Mouse (Mus musculus) limb, embryonic 12.5 days (tissue): ENCODE data around the gene Sh2d1b1. TPM values are rescaled to one million over a fixed set of nuclear protein-coding genes. Genes with fewer than 3 reads are reported as not detected.

ENCODE experiments used
- ATAC-seq: fragments of 200-750 bp; cut with Nextera tagmentation; 2 replicates; pipeline ENCODE4 v1.8.0; 2017; ENCODE audit warnings: low read depth, moderate TSS enrichment; ENCODE audit not compliant: insufficient number of reproducible peaks, insufficient read depth, low FRiP score, low TSS enrichment
- H3K27ac ChIP-seq: fragments of 300-500 bp; sonication (generic); 2 replicates; pipeline ENCODE4 v1.5.1; 2016; ENCODE audit warnings: mild to moderate bottlenecking, moderate library complexity
- H3K27me3 ChIP-seq: fragments of 300-500 bp; sonication (generic); 2 replicates; pipeline ENCODE4 v1.6.1; 2016; ENCODE audit warnings: mild to moderate bottlenecking, moderate library complexity
- H3K36me3 ChIP-seq: fragments of 300-500 bp; sonication (generic); 2 replicates; pipeline ENCODE4 v1.6.1; 2016; ENCODE audit warnings: mild to moderate bottlenecking, moderate library complexity
- H3K4me1 ChIP-seq: fragments of 300-500 bp; sonication (generic); replicated peaks from 2 replicates; pipeline ENCODE4 v1.6.1; 2016
- H3K4me2 ChIP-seq: fragments of 300-500 bp; sonication (generic); 2 replicates; pipeline ENCODE4 v1.6.1; 2016; ENCODE audit warnings: mild to moderate bottlenecking, moderate library complexity
- H3K4me3 ChIP-seq: fragments of 300-500 bp; sonication (generic); replicated peaks from 2 replicates; pipeline ENCODE4 v1.5.1; 2016; ENCODE audit warnings: mild to moderate bottlenecking
- H3K9ac ChIP-seq: fragments of 300-500 bp; sonication (generic); replicated peaks from 2 replicates; pipeline ENCODE4 v1.6.1; 2016; ENCODE audit warnings: mild to moderate bottlenecking, moderate library complexity
- H3K9me3 ChIP-seq: fragments of 300-500 bp; sonication (generic); 2 replicates; pipeline ENCODE4 v1.6.1; 2016; ENCODE audit warnings: mild to moderate bottlenecking, moderate library complexity
- WGBS: fragments of 180-500 bp; shearing (Covaris S2); methylation state at CpG from one replicate; pipeline ENCODE4 v1.1.7; 2016; 5-methylcytosine and 5-hydroxymethylcytosine counted together
- polyA plus RNA-seq: library from polyadenylated mRNA; unstranded; fragments of >200 nt; fragmentation: Nextera tagmentation; extraction: Ambion mirVana; gene quantifications from 2 replicates; pipeline ENCODE4 v1.2.1, GENCODE M21; 2016

Sh2d1b1 gene
- polyA plus RNA-seq, 1 experiment from 2014 or later: not detected

- Histone ChIP-seq H3K27ac (no peak overlapping the region), H3K36me3 (no peaks in the 10 kb centered on the region), H3K27me3 (no peaks in the 10 kb centered on the region), H3K4me3 (no peak overlapping the region), H3K9ac (no peak overlapping the region), H3K4me2 (no peak overlapping the region), H3K9me3 (no peaks in the 10 kb centered on the region), H3K4me1 (no peaks in the 10 kb centered on the region)
- 88% methylated on average over 15 of the region's 15 CpGs for WGBS
- ATAC-seq: no peak
These were observed 17.9 kb downstream of the Sh2d1b1 start for GRCm38 (mm10) chr1:170294786-170295570.

- Histone ChIP-seq H3K27ac (no peak overlapping the region), H3K36me3 (no peaks in the 10 kb centered on the region), H3K27me3 (no peaks in the 10 kb centered on the region), H3K4me3 (no peak overlapping the region), H3K9me3 (no peaks in the 10 kb centered on the region), H3K9ac (no peak overlapping the region), H3K4me1 (no peaks in the 10 kb centered on the region), H3K4me2 (no peak overlapping the region)
- ATAC-seq: no peak
- 76% methylated on average over 4 of the region's 4 CpGs for WGBS
These were observed 22.4 kb downstream of the Sh2d1b1 start for GRCm38 (mm10) chr1:170299496-170299895.

GRCm38 (mm10) chr1:170301686-170302085 is 24.6 kb downstream of the Sh2d1b1 start:
- Histone ChIP-seq H3K4me2 (no peak overlapping the region), H3K9me3 (no peaks in the 10 kb centered on the region), H3K4me3 (no peak overlapping the region), H3K27me3 (no peaks in the 10 kb centered on the region), H3K36me3 (no peaks in the 10 kb centered on the region), H3K27ac (no peak overlapping the region), H3K4me1 (no peaks in the 10 kb centered on the region), H3K9ac (no peak overlapping the region)
- WGBS: 94% methylated on average over 9 of the region's 9 CpGs
- ATAC-seq: no peak

- Histone ChIP-seq H3K27ac (no peak overlapping the region), H3K4me1 (no peaks in the 10 kb centered on the region), H3K9ac (no peak overlapping the region), H3K27me3 (no peaks in the 10 kb centered on the region), H3K9me3 (no peaks in the 10 kb centered on the region), H3K4me2 (no peak overlapping the region), H3K36me3 (no peaks in the 10 kb centered on the region), H3K4me3 (no peak overlapping the region)
- no peak for ATAC-seq
- WGBS: 71% methylated on average over 6 of the region's 6 CpGs
These were observed 25.3 kb downstream of the Sh2d1b1 start for GRCm38 (mm10) chr1:170302456-170302855.

- Histone ChIP-seq H3K4me2 (no peak overlapping the region), H3K9me3 (no peaks in the 10 kb centered on the region)
- 75% methylated on average over 6 of the region's 6 CpGs for WGBS
These were observed 26.0 kb downstream of the Sh2d1b1 start for GRCm38 (mm10) chr1:170303103-170303502.

GRCm38 (mm10) chr1:170305002-170305401 is 27.9 kb downstream of the Sh2d1b1 start:
- Histone ChIP-seq H3K27me3 (no peaks in the 10 kb centered on the region), H3K4me2 (no peak overlapping the region), H3K4me1 (no peaks in the 10 kb centered on the region), H3K36me3 (no peaks in the 10 kb centered on the region), H3K4me3 (no peak overlapping the region), H3K27ac (no peak overlapping the region), H3K9me3 (no peaks in the 10 kb centered on the region), H3K9ac (no peak overlapping the region)
- 90% methylated on average over 10 of the region's 10 CpGs for WGBS
- ATAC-seq: no peak

More at GRCm38 (mm10) chr1:170303103-170303502, 26.0 kb downstream of the Sh2d1b1 start:
- Histone ChIP-seq H3K9ac (no peak overlapping the region), H3K27ac (no peak overlapping the region), H3K4me3 (no peak overlapping the region), H3K4me1 (no peaks in the 10 kb centered on the region), H3K27me3 (no peaks in the 10 kb centered on the region), H3K36me3 (no peaks in the 10 kb centered on the region)
- ATAC-seq: no peak

GRCm38 (mm10) chr1:170306232-170306631 is 29.1 kb downstream of the Sh2d1b1 start, which contains the start of gene Gm7694:
TSS of gene Gm7694 (minus strand) at chr1:170306332.
- no peak within 1 kb of the TSS for H3K4me3 ChIP-seq
- no peak within 1 kb of the TSS for H3K9ac ChIP-seq
- no peak for ATAC-seq
- no peak within 1 kb of the TSS for H3K27ac ChIP-seq
- no peaks in the 10 kb centered on the region for H3K27me3 ChIP-seq
- H3K4me2 ChIP-seq: no peak within 1 kb of the TSS
- 0 out of 2 replicates have a peak, but pooled peaks cover under 1% of the 10 kb centered on the region for H3K4me1 ChIP-seq
- no peaks in the 10 kb centered on the region for H3K36me3 ChIP-seq
- 94% methylated on average over 4 of the region's 4 CpGs for WGBS
- H3K9me3 ChIP-seq: no peaks in the 10 kb centered on the region

GRCm38 (mm10) chr1:170308503-170308902 is 31.4 kb downstream of the Sh2d1b1 start, which contains the start of gene Spata46:
TSS of gene Spata46 (plus strand) at chr1:170308803.
- Histone ChIP-seq H3K4me1 (peaks cover 8% of the 10 kb centered on the region), H3K36me3 (no peaks in the 10 kb centered on the region), H3K4me3 (no peak within 1 kb of the TSS), H3K27ac (no peak within 1 kb of the TSS), H3K9me3 (no peaks in the 10 kb centered on the region), H3K27me3 (no peaks in the 10 kb centered on the region), H3K9ac (no peak within 1 kb of the TSS), H3K4me2 (no peak within 1 kb of the TSS)
- ATAC-seq: no peak
- WGBS: 87% methylated on average over 4 of the region's 4 CpGs

- Histone ChIP-seq H3K4me2 (no peak overlapping the region), H3K27me3 (no peaks in the 10 kb centered on the region), H3K27ac (no peak overlapping the region), H3K4me3 (no peak overlapping the region), H3K9me3 (no peaks in the 10 kb centered on the region), H3K36me3 (no peaks in the 10 kb centered on the region), H3K4me1 (peaks cover 14% of the 10 kb centered on the region), H3K9ac (no peak overlapping the region)
- 78% methylated on average over 6 of the region's 6 CpGs for WGBS
- no peak for ATAC-seq
These were observed 34.3 kb downstream of the Sh2d1b1 start for GRCm38 (mm10) chr1:170311431-170311830.

GRCm38 (mm10) chr1:170322046-170322445 is 44.9 kb downstream of the Sh2d1b1 start:
- WGBS: 69% methylated on average over 2 of the region's 2 CpGs
- H3K9ac ChIP-seq: no peak overlapping the region

GRCm38 (mm10) chr1:170323001-170323400 is 45.9 kb downstream of the Sh2d1b1 start:
- WGBS: 90% methylated on average over 10 of the region's 10 CpGs
- Histone ChIP-seq H3K4me1 (no peaks in the 10 kb centered on the region), H3K27ac (no peak overlapping the region), H3K9ac (no peak overlapping the region), H3K9me3 (no peaks in the 10 kb centered on the region), H3K4me3 (no peak overlapping the region), H3K27me3 (no peaks in the 10 kb centered on the region), H3K4me2 (no peak overlapping the region), H3K36me3 (no peaks in the 10 kb centered on the region)
- no peak for ATAC-seq

More at GRCm38 (mm10) chr1:170322046-170322445, 44.9 kb downstream of the Sh2d1b1 start:
- ATAC-seq: no peak
- H3K9me3 ChIP-seq: no peaks in the 10 kb centered on the region
- no peaks in the 10 kb centered on the region for H3K27me3 ChIP-seq
- H3K4me1 ChIP-seq: 0 out of 2 replicates have a peak, but pooled peaks cover 2% of the 10 kb centered on the region
- H3K36me3 ChIP-seq: no peaks in the 10 kb centered on the region
- no peak overlapping the region for H3K27ac ChIP-seq
- no peak overlapping the region for H3K4me2 ChIP-seq
- H3K4me3 ChIP-seq: no peak overlapping the region
